Mouse (Mus musculus): ENCODE data around the gene Glod4. TPM values are rescaled to one million over a fixed set of nuclear protein-coding genes. Genes with fewer than 3 reads are reported as not detected.
A peak's percentile ranks its signal among the peaks of the same experiment; 100 is the strongest.

Glod4 gene
- polyA plus RNA-seq, 1 experiment from 2014 or later = 85.9 TPM

DNA sequence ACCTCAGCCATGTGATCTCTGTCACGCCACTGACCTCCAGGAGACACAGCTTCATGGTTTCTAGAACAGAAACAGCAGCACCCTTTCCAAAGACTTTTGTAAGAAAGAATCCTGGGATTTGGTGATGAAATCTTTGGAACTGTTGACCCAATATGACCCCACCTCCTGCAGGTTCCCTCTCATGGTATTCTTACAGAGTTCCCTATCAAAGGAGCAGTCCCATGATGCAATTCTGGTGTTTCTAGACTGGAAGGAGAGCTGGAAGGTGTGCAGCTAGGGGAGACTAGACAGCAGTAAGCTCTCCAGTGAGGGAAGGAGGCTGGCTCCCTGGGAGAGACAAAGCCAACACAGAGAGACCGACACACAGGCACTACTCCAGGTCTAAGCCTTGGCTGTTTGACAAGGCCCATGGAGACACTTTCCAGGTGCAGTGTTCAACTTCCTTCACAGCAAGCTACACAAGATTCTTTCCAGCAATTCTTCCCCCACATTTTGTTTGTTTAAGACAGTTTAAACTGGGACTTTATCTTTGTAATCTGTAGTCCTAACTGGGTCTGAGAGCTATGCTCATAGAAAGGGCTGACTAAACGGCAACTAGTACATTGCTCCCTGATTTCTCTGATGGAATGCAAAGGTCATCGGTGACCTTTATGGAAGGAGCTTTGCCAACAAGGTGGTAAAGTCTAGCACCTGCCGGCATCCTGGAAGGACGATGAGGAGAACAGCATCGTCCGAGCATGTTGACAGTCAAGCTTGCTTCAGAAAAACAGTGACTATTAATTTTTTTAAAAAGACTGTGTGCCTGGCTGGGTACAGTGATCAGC lies 97.1 kb downstream of the Glod4 start:
- ATAC-seq (no peak), DNase-seq (ENCODE audit: low spot score) (peak; percentile 52)
- H3K9me3 ChIP-seq (ENCODE audit: low read length) = no peaks in the 10 kb centered on the region
- H3K4me3 ChIP-seq (ENCODE audit: low read depth, low read length) = no peak overlapping the region
- H3K4me2 ChIP-seq (replicated peaks; ENCODE audit: low read depth, low read length) = no peak overlapping the region
- no peak for TF ChIP-seq CTCF (IDR thresholded peaks at IDR 0.05)
- no peak for TF ChIP-seq EP300 (IDR thresholded peaks at IDR 0.05)
- H3K36me3 ChIP-seq (ENCODE audit: insufficient read depth, low read length) = no peaks in the 10 kb centered on the region
- no peak overlapping the region for H3K27ac ChIP-seq (ENCODE audit: low read length)
- WGBS = 64% methylated on average over 8 of the region's 8 CpGs
- no peaks in the 10 kb centered on the region for H3K27me3 ChIP-seq (replicated peaks; ENCODE audit: insufficient read depth, low read length)
- H3K9ac ChIP-seq (replicated peaks; ENCODE audit: low read depth) = no peak overlapping the region
- H3K4me1 ChIP-seq (ENCODE audit: insufficient read depth, low read depth, low read length) = no peaks in the 10 kb centered on the region

DNA sequence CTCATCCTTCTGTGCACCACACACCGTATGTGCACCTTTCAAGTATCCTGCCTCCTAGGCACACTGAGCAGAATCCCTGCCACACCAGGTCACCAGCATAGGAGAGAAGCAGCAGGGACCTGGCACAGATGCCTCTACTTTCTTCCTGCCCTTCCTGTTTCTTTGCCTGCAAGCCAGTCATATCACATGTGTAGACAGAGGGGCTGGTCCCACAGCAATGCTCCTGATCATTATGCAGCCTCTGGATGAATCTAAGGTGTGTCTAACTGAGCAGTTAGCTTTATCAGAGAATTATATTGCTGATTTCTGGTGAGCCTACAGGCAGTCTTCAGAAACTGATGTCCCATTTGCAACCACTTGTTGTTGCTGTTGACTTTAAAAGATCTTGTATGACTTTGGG lies 98.4 kb downstream of the Glod4 start:
- H3K9me3 ChIP-seq (ENCODE audit: low read length) = no peaks in the 10 kb centered on the region
- H3K4me3 ChIP-seq (ENCODE audit: low read depth, low read length) = no peak overlapping the region
- no peak overlapping the region for H3K9ac ChIP-seq (replicated peaks; ENCODE audit: low read depth)
- H3K4me1 ChIP-seq (ENCODE audit: insufficient read depth, low read depth, low read length) = no peaks in the 10 kb centered on the region
- H3K36me3 ChIP-seq (ENCODE audit: insufficient read depth, low read length) = no peaks in the 10 kb centered on the region
- no peak overlapping the region for H3K27ac ChIP-seq (ENCODE audit: low read length)
- no peaks in the 10 kb centered on the region for H3K27me3 ChIP-seq (replicated peaks; ENCODE audit: insufficient read depth, low read length)
- TF ChIP-seq CTCF (IDR thresholded peaks at IDR 0.05) (no peak), EP300 (IDR thresholded peaks at IDR 0.05) (no peak)
- DNase-seq (ENCODE audit: low spot score) (no peak), ATAC-seq (no peak)
- WGBS = 93% methylated on average over 1 of the region's 1 CpGs
- H3K4me2 ChIP-seq (replicated peaks; ENCODE audit: low read depth, low read length) = no peak overlapping the region

DNA sequence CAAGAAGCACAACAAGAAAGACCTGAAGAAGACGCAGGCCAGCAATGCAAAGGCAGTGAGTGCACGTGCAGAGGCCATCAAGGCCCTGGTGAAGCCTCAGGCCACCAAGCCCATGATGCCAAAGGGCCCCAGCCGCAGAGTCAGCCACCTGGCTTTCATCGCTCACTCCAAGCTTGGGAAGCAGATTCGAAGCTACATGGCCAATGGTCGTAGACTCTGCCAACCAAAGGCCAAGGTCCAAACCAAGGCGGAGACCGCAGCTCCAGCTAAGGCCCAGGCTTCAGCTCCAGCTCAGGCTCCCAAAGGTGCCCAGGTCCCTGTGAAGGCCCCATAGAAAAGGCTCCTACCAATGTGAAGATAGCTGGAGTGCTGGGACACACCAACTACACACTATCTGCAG lies 99.1 kb downstream of the Glod4 start:
- Histone ChIP-seq H3K4me1 (ENCODE audit: insufficient read depth, low read depth, low read length) (no peaks in the 10 kb centered on the region), H3K27me3 (replicated peaks; ENCODE audit: insufficient read depth, low read length) (no peaks in the 10 kb centered on the region), H3K27ac (ENCODE audit: low read length) (no peak overlapping the region), H3K36me3 (ENCODE audit: insufficient read depth, low read length) (no peaks in the 10 kb centered on the region), H3K4me2 (replicated peaks; ENCODE audit: low read depth, low read length) (no peak overlapping the region), H3K9me3 (ENCODE audit: low read length) (no peaks in the 10 kb centered on the region), H3K9ac (replicated peaks; ENCODE audit: low read depth) (no peak overlapping the region), H3K4me3 (ENCODE audit: low read depth, low read length) (no peak overlapping the region)
- WGBS = 96% methylated on average over 8 of the region's 8 CpGs
- TF ChIP-seq EP300 (IDR thresholded peaks at IDR 0.05) (no peak), CTCF (IDR thresholded peaks at IDR 0.05) (no peak)
- ATAC-seq = no peak
- no peak for DNase-seq (ENCODE audit: low spot score)

DNA sequence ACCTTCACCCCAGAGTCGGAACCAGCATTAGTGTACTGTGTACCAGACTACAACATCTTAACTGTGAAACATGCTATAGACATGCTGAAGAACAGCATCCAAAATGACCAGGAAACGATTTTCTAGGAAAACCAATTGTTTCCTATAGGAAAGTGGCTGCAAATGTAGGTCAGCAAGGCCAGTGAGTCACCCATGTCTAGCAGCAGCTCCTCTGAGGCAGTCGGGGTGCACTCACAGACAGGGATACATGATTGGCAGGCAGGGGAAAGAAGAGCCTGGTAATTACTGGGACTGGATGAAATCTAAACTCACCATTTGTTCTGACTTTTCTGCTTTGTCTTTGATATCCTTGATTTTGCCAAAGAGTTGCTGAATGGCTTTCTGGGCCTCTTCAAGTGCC lies 105.5 kb downstream of the Glod4 start:
- Histone ChIP-seq H3K4me2 (replicated peaks; ENCODE audit: low read depth, low read length) (no peak overlapping the region), H3K27me3 (replicated peaks; ENCODE audit: insufficient read depth, low read length) (no peaks in the 10 kb centered on the region), H3K4me3 (ENCODE audit: low read depth, low read length) (no peak overlapping the region), H3K9ac (replicated peaks; ENCODE audit: low read depth) (no peak overlapping the region), H3K9me3 (ENCODE audit: low read length) (no peaks in the 10 kb centered on the region), H3K27ac (ENCODE audit: low read length) (no peak overlapping the region), H3K36me3 (ENCODE audit: insufficient read depth, low read length) (peaks cover 19% of the 10 kb centered on the region), H3K4me1 (ENCODE audit: insufficient read depth, low read depth, low read length) (no peaks in the 10 kb centered on the region)
- TF ChIP-seq CTCF (IDR thresholded peaks at IDR 0.05) (no peak), EP300 (IDR thresholded peaks at IDR 0.05) (no peak)
- ATAC-seq (no peak), DNase-seq (ENCODE audit: low spot score) (no peak)
- WGBS = 85% methylated on average over 3 of the region's 3 CpGs

DNA sequence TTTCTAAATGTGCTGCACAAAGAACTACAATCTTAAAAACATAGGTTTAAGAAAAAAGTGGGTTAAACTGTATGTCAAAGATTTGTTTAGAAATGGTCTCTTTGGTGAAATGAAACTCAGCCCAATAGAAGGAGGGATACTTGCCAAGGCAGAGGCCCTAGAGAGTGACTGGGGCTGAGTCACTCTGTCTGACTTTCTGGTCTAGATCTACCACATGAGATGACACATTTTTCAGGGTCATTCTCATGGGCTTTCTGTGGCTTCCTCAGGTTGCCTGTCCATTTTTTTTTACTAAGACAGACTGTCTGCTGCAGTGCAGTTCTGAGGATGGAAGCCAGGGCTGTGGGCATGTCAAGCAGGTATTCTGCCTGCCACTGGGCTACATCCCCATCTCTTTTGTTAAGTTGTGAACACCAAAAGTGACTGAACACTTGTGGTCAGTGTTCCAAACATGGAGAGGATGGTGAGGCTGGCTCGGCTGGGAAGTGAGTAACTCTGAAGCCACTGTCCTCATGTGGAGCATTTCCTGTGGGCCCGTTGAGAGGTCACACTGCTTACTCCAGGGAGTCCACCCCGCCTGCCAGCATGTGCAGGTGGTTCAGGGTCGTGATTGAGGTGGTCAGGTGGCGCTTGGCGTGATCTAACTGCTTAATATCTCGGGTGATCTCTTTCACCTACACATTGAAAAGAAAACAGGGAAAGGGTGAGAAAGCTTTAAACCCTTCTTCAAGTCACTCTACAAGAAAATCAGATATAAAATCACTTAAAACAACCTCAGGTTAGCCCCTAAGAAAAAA lies 107.7 kb downstream of the Glod4 start:
- H3K4me2 ChIP-seq (replicated peaks; ENCODE audit: low read depth, low read length) = no peak overlapping the region
- no peak for TF ChIP-seq EP300 (IDR thresholded peaks at IDR 0.05)
- no peak for TF ChIP-seq CTCF (IDR thresholded peaks at IDR 0.05)
- H3K9me3 ChIP-seq (ENCODE audit: low read length) = no peaks in the 10 kb centered on the region
- ATAC-seq (no peak), DNase-seq (ENCODE audit: low spot score) (no peak)
- no peaks in the 10 kb centered on the region for H3K4me1 ChIP-seq (ENCODE audit: insufficient read depth, low read depth, low read length)
- no peak overlapping the region for H3K9ac ChIP-seq (replicated peaks; ENCODE audit: low read depth)
- no peak overlapping the region for H3K27ac ChIP-seq (ENCODE audit: low read length)
- 84% methylated on average over 7 of the region's 7 CpGs for WGBS
- peaks cover 19% of the 10 kb centered on the region for H3K36me3 ChIP-seq (ENCODE audit: insufficient read depth, low read length)
- H3K27me3 ChIP-seq (replicated peaks; ENCODE audit: insufficient read depth, low read length) = no peaks in the 10 kb centered on the region
- H3K4me3 ChIP-seq (ENCODE audit: low read depth, low read length) = no peak overlapping the region

DNA sequence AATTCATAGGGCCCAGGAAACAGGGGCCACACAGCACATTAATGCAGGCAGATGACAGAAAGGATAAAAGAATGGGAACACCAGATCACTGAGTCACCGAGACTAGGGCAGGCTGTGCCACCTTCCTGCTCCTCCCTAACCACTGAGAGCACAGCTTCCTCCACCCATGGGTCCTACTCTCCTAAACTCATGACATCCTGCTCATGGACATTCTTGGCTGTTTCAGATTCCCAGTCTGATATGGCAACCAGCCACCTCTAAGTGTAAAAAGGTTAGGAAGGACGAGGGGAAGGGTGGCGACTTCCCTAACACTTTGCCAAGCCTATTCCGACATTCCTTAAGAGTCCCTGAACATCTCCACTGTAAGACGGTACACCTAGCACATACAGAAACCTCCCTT lies 112.7 kb downstream of the Glod4 start:
- H3K4me1 ChIP-seq (ENCODE audit: insufficient read depth, low read depth, low read length) = no peaks in the 10 kb centered on the region
- H3K36me3 ChIP-seq (ENCODE audit: insufficient read depth, low read length) = peaks cover 13% of the 10 kb centered on the region
- no peak overlapping the region for H3K4me2 ChIP-seq (replicated peaks; ENCODE audit: low read depth, low read length)
- TF ChIP-seq EP300 (IDR thresholded peaks at IDR 0.05) (peak; percentile 93), CTCF (IDR thresholded peaks at IDR 0.05) (no peak)
- 47% methylated on average over 5 of the region's 5 CpGs for WGBS
- DNase-seq (ENCODE audit: low spot score) (peak; percentile 73), ATAC-seq (peak; percentile 96)
- H3K9me3 ChIP-seq (ENCODE audit: low read length) = no peaks in the 10 kb centered on the region
- H3K4me3 ChIP-seq (ENCODE audit: low read depth, low read length) = no peak overlapping the region
- no peaks in the 10 kb centered on the region for H3K27me3 ChIP-seq (replicated peaks; ENCODE audit: insufficient read depth, low read length)
- no peak overlapping the region for H3K9ac ChIP-seq (replicated peaks; ENCODE audit: low read depth)
- H3K27ac ChIP-seq (ENCODE audit: low read length) = peak overlapping the region; percentile 14; the same call in 1 of the 2 replicates
